Mouse (Mus musculus) testis, postnatal 14 days (tissue): Measurements from ENCODE around the gene Lrba.

Source experiments
- DNase-seq: peaks from one replicate; pipeline ENCODE4 v3.0.0; 2021; ENCODE audit warnings: low spot score

Lrba gene

DNA sequence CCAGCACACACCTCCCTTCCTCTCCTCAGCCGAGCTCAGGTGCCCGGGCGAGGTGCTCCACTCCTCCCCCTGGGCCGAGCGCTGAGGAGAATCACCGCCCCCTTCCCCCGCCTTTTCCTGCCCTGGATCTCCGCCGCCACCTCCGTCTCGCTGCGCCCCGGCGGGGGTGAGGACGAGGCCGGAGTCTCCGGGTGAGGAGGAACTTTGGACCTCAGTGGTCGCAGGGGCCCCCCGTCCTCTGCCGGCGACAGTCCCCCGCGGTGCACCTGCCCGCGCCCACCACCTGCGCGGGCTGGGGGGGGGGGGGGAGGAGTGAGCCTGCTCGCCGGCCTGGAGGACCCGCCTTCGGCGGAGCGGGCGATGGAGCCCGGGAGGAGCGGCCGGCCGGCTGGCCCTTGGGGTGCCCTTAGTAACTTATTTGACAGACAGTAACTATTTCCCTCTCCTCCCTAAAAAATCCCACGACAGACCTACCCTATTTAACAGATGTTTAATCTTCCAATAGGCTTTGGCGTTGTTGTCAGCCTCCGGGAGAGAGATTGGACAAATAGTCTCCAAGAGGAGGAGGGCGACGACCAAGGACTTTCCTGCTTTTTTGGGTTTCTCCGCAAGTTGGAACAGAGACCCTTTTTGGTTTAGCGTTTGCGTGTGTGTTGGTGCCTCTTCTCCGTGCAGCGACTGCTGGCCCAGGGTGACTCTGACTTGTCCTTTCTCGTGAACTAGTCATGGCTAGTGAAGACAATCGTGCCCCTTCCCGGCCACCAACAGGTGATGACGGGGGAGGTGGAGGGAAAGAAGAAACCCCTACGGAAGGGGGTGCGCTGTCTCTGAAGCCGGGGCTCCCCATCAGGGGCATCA lies at the start of gene Lrba:
Gene Lrba, plus strand, starts transcription at position 117 of the 858 bp plus-strand sequence.
- peak; percentile 88 for DNase-seq

GRCm38 (mm10) chr3:86179714-86180113 lies 44.8 kb upstream of the Lrba start:
- no peak for DNase-seq

GRCm38 (mm10) chr3:86181107-86181506 lies 43.4 kb upstream of the Lrba start:
- no peak for DNase-seq

DNA sequence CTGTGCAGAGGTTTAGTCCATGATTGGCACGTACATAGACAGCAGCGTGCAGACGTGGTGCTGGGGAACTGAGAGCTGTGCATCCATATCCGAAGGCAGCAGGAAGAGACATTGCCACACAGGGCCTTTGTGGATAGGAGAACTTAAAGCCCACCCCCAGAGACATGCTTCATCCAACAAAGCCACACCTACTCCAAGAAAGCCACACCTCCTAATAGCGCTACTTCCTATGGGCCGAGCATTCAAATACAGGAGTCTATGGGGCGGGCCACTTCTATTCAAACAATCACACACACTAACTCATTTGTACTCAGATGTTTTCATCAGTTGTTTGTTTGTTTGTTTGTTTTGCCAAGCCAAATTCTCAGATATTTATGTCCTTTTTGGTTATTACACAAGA lies 39.9 kb upstream of the Lrba start:
- DNase-seq: no peak

DNA sequence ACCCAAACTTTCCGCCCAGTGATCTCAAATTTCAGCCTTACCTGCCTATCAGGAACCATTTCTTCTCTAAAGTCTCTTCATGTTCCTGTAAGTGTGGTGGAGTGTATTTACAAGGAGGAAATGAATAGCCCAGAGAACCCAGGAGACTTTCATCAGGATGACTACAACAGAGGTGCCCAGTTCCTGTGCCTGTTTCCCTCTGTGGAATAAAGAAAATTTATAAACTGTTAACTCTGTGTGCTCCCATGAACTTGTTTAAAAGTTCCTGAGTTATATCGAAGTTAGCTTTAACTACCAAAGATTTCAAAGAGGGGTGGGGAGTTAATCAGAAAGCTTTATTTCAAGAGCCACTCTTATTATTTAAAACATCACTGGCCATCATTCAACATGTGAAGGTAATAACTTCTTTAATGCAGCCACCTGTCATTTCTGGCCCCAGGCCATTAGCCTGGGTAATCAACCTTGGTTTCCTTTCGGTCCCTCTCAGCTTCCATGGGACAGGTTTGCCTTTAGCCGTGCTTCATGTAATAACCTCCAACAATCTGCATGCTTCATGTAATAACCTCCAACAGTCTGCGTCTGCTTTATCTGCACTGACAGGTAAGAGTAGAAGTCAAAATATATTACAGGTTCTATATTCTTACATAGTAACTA lies 36.6 kb upstream of the Lrba start:
- DNase-seq: no peak

DNA sequence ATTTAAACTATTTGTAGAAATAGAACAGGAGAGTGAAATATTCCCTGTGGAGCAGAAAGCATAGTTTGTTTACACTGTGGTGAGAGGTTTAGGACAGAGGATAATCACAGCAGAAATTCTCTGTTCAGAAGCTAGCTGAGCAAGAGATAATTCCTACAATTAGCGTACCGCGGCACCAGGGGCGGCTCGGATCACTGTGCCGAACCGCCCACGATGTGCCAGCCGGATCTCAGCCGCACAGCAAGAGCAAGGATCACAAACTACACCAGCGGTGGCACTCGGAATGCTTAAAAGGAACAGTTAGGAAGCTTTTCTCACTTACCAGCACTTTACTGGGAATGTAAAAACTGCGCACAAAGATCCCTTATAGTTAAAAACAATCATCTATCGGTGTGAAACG lies 28.5 kb upstream of the Lrba start:
- DNase-seq: no peak

GRCm38 (mm10) chr3:86196471-86196870 lies 28.0 kb upstream of the Lrba start:
- no peak for DNase-seq

DNA sequence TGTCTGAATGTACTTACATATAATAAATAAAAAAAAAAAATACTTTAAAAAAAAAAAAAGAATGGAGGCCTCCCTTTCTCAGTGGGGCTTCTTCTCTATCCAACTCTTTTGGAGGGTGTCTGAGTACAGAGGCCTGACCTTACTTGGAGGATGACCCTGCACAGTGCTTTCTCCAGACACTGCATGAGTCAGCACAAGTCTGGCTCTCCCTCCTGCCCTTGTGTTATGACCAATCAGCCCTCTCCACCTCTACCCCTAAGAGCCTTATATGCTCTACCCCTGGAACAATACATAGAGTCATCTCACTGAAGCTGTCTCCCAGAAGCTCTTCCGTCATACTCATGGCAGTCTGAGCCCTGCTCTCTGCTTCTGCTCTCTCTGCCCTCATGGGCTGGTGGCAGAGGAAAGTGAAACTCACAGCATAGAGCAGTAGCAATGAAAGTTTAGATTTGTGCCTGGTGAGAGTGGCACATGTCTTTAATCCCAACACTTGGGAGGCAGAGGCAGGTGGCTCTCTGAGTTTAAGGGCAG lies 22.8 kb upstream of the Lrba start:
- DNase-seq: no peak

GRCm38 (mm10) chr3:86202449-86202848 lies 22.0 kb upstream of the Lrba start:
- no peak for DNase-seq

DNA sequence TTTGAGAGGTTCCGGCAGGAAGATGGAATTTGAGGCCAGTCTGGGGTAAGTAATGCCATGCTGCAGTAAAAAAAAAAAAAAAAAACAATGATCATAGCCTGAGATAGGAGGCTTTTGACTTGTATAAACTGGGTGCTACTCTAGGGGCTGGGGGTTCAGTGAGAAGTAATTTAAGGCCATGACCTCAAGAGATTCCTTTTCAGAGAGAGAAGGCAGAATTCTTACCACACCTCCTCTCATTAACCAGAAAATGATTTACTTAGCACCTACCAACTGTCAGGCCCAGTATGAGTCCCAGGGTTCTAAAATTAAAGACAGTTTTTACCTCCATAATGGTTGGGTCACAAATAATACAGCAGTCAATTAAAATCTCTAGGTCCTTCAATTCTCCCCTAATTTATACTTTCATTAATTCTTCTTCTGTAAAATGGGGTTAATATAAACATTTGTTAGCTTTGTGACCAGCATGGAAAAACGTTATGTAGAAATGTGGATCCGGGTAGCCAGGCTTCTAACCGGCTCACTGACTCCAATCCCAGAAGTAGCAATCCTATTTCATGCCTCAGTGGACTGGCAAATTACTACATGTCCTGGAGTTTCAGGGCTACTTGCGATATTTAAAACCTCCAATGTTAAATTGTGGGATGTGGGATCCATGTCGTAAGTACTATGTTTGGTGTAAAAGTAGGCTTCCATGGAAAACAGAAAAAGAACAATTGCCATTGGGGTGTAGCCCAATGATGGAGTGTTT lies 19.7 kb upstream of the Lrba start:
- DNase-seq: no peak

- DNase-seq: no peak
These were observed 17.9 kb upstream of the Lrba start for GRCm38 (mm10) chr3:86206556-86206955.

GRCm38 (mm10) chr3:86210267-86210939 lies 14.1 kb upstream of the Lrba start:
- no peak for DNase-seq

GRCm38 (mm10) chr3:86210959-86211358 lies 13.5 kb upstream of the Lrba start:
- no peak for DNase-seq

GRCm38 (mm10) chr3:86214248-86214647 lies 10.2 kb upstream of the Lrba start:
- DNase-seq: no peak

DNA sequence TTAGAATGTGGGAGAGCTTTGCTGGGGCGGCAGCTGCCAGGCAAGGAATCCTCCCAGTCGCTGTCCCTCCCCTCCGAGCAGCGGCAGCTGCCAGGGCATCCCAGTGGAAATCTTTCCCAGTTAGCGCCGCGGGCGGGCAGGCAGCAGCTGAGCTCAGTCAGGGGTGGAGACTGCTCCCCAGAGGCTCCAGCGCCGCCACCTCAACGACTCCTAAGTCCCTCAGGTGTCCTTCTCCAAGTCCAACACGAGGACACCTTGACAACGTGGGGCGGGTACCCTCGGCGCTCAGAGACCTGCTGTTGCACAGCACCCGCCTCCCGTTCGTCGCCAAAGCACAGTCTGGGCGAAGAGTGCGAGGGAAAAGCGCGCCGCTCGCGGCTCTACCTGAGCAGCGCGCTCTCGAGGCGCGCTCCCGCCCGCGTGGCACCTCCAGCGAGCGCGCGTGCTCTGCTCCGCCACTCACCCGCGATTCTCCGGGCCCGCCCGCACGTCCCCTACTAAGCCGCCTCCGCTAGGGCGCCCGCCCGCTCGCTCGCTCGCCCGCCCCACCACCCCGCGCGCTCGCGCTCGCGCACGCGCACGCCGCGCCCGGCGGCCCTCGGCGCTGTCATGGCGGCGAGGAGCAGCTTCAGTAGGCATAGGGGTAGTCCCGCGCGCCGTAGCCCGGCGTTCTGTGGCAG lies 706 bp upstream of the Lrba start:
- peak; percentile 93 for DNase-seq

DNA sequence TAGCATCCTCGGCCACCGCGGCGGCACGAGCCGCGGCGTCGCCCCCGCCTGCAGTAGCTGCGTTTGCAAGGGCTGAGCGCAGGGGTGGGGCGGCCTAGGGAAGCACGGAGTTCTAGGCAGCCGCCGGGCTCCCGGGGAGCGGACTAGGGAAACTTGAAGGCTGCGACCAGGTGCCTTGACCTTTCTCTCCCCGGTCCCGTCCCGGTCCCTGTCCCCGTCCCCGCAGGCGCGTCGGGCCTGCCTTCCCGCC lies 241 bp upstream of the Lrba start:
- no peak for DNase-seq

DNA sequence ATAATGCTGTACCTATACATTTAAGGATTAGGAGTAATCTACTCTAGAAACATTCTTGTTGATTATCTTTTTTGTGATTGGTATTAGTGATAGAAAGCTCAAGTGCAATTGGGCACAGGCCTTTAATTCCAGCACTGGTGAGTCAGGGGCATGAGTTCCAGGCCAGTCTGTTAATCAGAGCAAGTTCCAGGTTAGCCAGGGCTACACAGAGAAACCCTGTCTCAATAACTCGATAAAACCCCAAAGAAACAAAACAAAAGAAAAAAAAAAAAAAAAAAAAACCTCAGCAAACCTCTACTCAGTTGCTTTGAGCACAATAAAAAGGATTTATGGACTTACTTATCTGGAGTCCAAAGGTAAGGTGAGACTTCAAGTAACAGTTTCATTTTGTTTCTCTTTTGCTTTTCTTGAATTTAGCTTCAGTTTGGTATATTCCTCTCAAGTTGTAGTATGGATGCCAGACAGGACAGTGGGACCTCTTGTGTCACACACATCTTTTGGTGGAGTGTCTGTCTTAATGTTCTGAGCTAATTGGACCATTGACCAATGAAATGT lies 7.1 kb downstream of the Lrba start:
- DNase-seq: no peak

DNA sequence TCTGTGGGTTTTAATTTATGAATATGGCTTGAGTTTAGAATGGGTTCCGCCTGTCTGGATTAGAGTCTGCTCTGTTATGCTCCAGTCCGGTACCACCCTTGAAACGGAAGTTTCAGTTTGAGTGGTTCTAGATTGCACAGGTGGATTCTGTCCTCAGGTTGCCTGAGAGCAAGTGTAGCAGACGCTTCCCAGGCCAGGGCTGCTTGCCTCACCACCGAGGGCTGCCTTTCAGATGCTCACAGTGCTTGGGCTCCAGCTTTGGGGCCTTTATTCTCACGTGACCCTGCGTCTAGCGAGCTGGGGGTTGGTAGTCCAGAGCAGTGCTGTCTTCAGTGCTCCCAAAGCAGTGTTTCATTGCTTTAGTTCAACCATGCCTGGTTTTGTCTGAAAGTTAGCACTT lies 22.7 kb downstream of the Lrba start:
- DNase-seq: no peak

DNA sequence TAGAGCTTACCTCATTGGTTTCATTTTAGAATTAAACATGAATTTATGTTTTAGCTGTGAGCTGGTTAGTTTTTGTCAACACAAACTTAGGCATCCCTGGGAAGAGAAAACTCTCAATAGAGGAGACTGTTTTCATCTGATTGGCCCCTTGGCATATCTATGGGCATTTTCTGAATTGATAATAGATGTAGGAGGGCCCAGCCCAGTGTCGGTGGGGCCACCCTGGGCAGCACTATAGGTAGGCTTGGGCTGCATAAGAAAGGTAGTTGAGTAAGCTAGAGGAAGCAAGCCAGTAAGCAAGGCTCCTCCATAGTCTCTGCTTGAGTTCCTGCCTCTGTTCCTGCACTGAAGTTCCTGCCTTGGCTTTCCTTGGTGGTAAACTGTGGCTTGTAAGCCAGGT lies 26.7 kb downstream of the Lrba start:
- DNase-seq: no peak

- DNase-seq: no peak
These were observed 28.1 kb downstream of the Lrba start for GRCm38 (mm10) chr3:86252588-86252987.

DNA sequence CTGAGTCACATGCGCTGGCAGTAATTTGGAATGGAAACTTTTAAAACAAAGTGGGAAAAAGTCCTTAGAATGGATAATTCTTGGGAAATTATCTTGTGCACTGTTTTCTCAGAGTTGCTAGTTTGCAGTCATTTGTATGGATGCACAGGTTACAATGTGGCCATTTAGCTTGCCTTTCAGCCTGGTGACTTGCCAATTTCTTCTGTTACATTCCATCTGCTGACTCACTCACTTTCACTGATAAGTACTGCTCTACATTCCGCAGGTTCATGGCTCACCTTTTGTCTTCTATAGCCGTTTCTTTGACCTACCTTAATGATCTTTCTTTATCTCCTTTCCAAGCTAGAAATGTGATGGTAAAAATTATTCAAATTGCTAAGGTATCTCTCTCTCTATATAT lies 28.6 kb downstream of the Lrba start:
- peak; percentile 56 for DNase-seq
